Mouse (Mus musculus) hindbrain, embryonic 12.5 days (tissue): ENCODE results near the gene Aebp1. TPM values are rescaled to one million over a fixed set of nuclear protein-coding genes. Genes with fewer than 3 reads are reported as not detected.
"Not testable (repeated sequence)": the region's sequence is repeated elsewhere in the genome, so short reads cannot be mapped to it uniquely, and the experiment has no call there.

Source experiments
- ATAC-seq: fragments of 200-750 bp; cut with Nextera tagmentation; 2 replicates; pipeline ENCODE4 v1.8.0; 2017; ENCODE audit warnings: moderate TSS enrichment; ENCODE audit not compliant: low FRiP score
- H3K27ac ChIP-seq: fragments of 300-500 bp; sonication (generic); 2 replicates; pipeline ENCODE4 v1.5.1; 2016; ENCODE audit warnings: mild to moderate bottlenecking
- H3K27me3 ChIP-seq: fragments of 300-500 bp; sonication (generic); 2 replicates; pipeline ENCODE4 v1.6.1; 2016; ENCODE audit warnings: mild to moderate bottlenecking
- H3K36me3 ChIP-seq: fragments of 300-500 bp; sonication (generic); 2 replicates; pipeline ENCODE4 v1.6.1; 2016; ENCODE audit warnings: mild to moderate bottlenecking
- H3K4me1 ChIP-seq: fragments of 300-500 bp; sonication (generic); 2 replicates; pipeline ENCODE4 v1.6.1; 2016
- H3K4me2 ChIP-seq: fragments of 300-500 bp; sonication (generic); replicated peaks from 2 replicates; pipeline ENCODE4 v1.6.1; 2016; ENCODE audit warnings: mild to moderate bottlenecking
- H3K4me3 ChIP-seq: fragments of 300-500 bp; sonication (generic); 2 replicates; pipeline ENCODE4 v1.5.1; 2016; ENCODE audit warnings: mild to moderate bottlenecking
- H3K9ac ChIP-seq: fragments of 300-500 bp; sonication (generic); 2 replicates; pipeline ENCODE4 v1.6.1; 2016; ENCODE audit warnings: mild to moderate bottlenecking, moderate library complexity
- H3K9me3 ChIP-seq: fragments of 300-500 bp; sonication (generic); replicated peaks from 2 replicates; pipeline ENCODE4 v1.6.1; 2016; ENCODE audit warnings: mild to moderate bottlenecking
- WGBS: fragments of 180-500 bp; shearing (Covaris S2); methylation state at CpG from one replicate; pipeline ENCODE4 v1.1.7; 2016; 5-methylcytosine and 5-hydroxymethylcytosine counted together
- polyA plus RNA-seq: library from polyadenylated mRNA; unstranded; fragments of >200 nt; fragmentation: Nextera tagmentation; extraction: Ambion mirVana; gene quantifications from 2 replicates; pipeline ENCODE4 v1.2.1, GENCODE M21; 2016

Gene Aebp1
- polyA plus RNA-seq, 1 experiment from 2014 or later = 41.4 TPM

DNA sequence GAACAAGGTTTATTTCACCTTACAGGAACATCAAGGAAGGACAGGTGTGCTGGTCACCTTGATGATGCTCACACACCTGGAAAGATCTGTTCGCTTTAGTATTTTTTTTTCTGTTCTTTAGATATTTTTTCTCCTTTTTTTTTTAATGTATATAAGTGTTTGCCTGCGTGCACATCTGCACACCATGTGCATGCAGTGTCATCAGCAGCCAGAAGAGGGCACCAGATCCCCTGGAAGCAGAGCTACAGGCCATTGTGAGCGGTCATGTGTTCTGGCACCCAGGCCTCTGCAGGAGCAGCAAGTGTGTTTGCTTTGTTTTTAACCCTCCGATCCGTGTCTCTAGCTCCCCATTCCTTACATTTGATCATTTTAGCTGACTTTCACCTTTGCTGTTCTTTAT lies 18.2 kb downstream of the Aebp1 start:
- no peak overlapping the region for H3K4me2 ChIP-seq
- H3K9me3 ChIP-seq = no peaks in the 10 kb centered on the region
- WGBS = 50% methylated on average over 5 of the region's 5 CpGs
- peaks cover 6% of the 10 kb centered on the region; the same call in 1 of the 2 replicates for H3K36me3 ChIP-seq
- peaks cover 15% of the 10 kb centered on the region for H3K4me1 ChIP-seq
- no peak overlapping the region for H3K9ac ChIP-seq
- no peak overlapping the region for H3K27ac ChIP-seq
- no peak for ATAC-seq
- H3K27me3 ChIP-seq = no peaks in the 10 kb centered on the region
- no peak overlapping the region for H3K4me3 ChIP-seq

DNA sequence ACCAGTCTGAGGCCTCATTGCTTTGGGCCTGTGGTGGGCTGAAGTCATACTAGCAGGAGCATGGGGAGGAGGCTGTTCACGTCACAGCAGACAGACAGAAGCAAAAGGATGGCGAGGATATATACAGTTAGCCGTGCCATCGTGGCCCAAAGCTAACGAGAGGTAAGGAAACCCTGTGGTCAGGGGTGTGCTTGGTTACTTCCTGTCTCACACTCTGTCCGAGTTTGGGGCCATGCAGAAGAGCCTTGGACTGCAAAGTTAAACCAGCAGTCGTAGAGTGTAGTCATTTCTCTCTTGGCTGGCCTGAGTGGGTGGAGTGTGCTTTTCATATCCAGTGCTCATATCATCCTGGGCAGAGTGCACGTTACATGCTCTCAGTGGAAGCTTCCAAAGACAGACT lies 20.8 kb downstream of the Aebp1 start:
- Histone ChIP-seq H3K4me1 (peaks cover 18% of the 10 kb centered on the region), H3K4me2 (no peak overlapping the region), H3K4me3 (no peak overlapping the region), H3K36me3 (no peaks in the 10 kb centered on the region), H3K9me3 (no peaks in the 10 kb centered on the region), H3K27ac (no peak overlapping the region), H3K9ac (no peak overlapping the region), H3K27me3 (no peaks in the 10 kb centered on the region)
- 82% methylated on average over 8 of the region's 8 CpGs for WGBS
- ATAC-seq = no peak

DNA sequence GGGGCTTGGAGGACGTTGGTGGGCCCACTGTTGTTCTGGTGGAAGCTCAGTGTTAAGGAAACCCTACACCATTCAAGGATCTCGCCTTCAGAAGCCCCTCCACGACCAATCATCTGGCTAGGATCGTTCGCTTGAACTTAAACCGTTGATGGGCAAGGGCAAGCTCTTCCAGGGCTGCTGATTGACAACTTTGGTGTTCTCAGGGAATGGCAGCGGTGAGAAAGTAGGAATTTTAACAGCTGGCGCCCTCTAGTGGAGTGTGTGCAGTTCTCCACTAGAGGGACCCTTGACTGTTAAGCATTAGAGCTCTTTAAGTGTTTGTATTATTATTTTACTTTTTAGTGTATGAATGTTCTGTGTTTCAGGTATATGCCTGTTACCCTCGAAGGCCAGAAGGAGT lies 24.4 kb downstream of the Aebp1 start:
- H3K27me3 ChIP-seq = no peaks in the 10 kb centered on the region
- 17% methylated on average over 9 of the region's 9 CpGs for WGBS
- ATAC-seq = no peak
- H3K9ac ChIP-seq = no peak overlapping the region
- no peaks in the 10 kb centered on the region for H3K9me3 ChIP-seq
- H3K4me2 ChIP-seq = no peak overlapping the region
- H3K4me1 ChIP-seq = peaks cover 20% of the 10 kb centered on the region
- H3K27ac ChIP-seq = no peak overlapping the region
- H3K36me3 ChIP-seq = no peaks in the 10 kb centered on the region
- no peak overlapping the region for H3K4me3 ChIP-seq

DNA sequence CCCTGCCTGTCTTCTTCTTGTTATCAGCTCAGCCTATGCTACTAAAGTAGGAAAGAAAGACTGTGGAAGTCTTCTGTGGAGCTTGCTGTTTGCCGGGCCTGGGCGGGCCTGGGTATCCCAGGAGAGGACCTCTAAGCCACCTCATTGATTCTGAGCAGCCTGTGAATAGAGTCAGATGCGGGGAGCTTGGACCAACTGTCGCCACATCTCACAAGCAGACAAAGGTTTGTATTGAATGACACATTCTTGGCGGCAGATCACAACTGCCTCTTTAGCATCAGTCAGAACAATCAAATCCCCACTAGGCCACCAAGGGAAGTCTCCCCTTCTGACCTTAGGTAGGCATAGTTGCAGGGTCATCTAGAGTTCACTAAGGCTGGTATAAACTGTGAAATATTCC lies 25.5 kb downstream of the Aebp1 start:
- Histone ChIP-seq H3K4me2 (no peak overlapping the region), H3K27me3 (no peaks in the 10 kb centered on the region), H3K9me3 (no peaks in the 10 kb centered on the region), H3K9ac (no peak overlapping the region), H3K27ac (peak overlapping the region; percentile 57), H3K4me1 (peaks cover 30% of the 10 kb centered on the region), H3K4me3 (no peak overlapping the region), H3K36me3 (no peaks in the 10 kb centered on the region)
- peak; percentile 38; the same call in 1 of the 2 replicates for ATAC-seq
- 11% methylated on average over 5 of the region's 5 CpGs for WGBS

DNA sequence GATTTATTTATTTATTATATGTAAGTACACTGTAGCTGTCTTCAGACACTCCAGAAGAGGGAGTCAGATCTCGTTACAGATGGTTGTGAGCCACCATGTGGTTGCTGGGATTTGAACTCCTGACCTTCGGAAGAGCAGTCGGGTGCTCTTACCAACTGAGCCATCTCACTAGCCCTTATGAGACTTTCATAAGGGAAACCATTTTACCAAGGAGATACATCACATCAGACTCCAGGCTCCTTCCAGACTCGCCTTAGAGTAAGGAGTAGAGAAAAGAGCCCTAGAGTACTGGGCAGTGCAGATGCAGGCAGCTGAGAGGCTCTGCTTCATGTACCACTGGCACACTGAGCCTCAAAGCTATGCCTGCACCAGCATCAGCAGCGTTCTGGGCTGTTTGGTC lies 26.8 kb downstream of the Aebp1 start:
- ATAC-seq, H3K36me3 ChIP-seq, H3K27me3 ChIP-seq, H3K4me2 ChIP-seq, H3K9ac ChIP-seq, H3K27ac ChIP-seq, H3K4me3 ChIP-seq, H3K9me3 ChIP-seq: not testable (repeated sequence)
- WGBS = 70% methylated on average over 5 of the region's 5 CpGs
- peaks cover 39% of the 10 kb centered on the region for H3K4me1 ChIP-seq

DNA sequence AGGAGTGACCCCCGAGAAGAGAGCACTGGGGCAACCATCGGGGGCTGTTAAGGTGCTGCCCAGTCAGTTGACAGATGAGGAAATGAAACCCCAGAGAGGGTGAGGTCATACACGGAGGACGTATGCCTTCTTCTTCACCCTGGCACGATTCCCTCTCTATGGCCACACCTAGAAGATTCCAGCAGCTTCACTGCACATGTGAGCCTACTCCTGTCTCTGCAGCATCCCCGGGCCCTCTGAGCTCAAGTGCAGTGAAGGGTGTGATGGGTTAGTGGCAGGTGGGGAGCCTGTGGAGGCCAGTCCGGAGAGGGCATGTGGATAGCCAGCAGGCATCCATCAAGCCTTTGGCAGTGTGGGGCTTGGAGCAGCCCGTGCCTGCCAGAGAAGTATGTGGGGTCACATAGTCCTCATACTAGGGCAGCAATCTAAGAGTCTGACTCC lies 30.4 kb downstream of the Aebp1 start:
- H3K4me2 ChIP-seq = no peak overlapping the region
- no peak overlapping the region for H3K4me3 ChIP-seq
- no peak overlapping the region for H3K9ac ChIP-seq
- no peaks in the 10 kb centered on the region for H3K9me3 ChIP-seq
- peaks cover 33% of the 10 kb centered on the region for H3K4me1 ChIP-seq
- no peaks in the 10 kb centered on the region for H3K36me3 ChIP-seq
- no peak for ATAC-seq
- H3K27me3 ChIP-seq = peaks cover 9% of the 10 kb centered on the region
- 44% methylated on average over 8 of the region's 8 CpGs for WGBS
- H3K27ac ChIP-seq = 0 out of 2 replicates have a peak overlapping the region, but pooled peaks have one; percentile 25

DNA sequence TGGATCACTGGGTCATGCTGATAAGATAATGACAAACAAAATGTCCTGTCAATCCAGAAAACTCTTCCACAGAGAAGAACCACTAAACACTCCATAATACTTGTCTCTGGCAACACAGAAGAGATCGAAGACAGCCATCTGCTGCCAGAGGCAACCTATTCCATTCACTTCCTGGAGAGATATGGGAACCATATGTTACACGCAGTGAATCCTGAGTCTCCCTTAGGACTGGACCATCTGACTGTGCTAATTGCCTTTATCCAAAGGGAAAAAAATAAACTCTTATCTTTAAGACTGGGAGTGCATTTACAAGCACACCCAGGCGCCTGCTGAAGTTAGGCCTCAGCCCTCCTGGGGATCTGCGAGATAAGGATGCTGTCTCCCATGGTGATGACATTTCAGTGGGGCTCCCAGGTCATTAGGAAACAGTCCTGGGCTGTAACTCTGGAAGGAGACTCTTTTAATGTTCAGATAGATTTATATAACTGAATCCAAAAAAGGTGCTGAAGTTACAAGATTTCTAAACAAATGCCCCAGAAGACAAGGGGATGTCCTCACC lies 31.1 kb downstream of the Aebp1 start:
- 0 out of 2 replicates have a peak, but pooled peaks have one; percentile 14 for ATAC-seq
- Histone ChIP-seq H3K36me3 (no peaks in the 10 kb centered on the region), H3K9me3 (no peaks in the 10 kb centered on the region), H3K4me3 (no peak overlapping the region), H3K4me2 (no peak overlapping the region), H3K27me3 (peaks cover 15% of the 10 kb centered on the region), H3K27ac (peak overlapping the region; percentile 25; the same call in 1 of the 2 replicates), H3K9ac (no peak overlapping the region), H3K4me1 (peaks cover 34% of the 10 kb centered on the region)
- 36% methylated on average over 4 of the region's 4 CpGs for WGBS

DNA sequence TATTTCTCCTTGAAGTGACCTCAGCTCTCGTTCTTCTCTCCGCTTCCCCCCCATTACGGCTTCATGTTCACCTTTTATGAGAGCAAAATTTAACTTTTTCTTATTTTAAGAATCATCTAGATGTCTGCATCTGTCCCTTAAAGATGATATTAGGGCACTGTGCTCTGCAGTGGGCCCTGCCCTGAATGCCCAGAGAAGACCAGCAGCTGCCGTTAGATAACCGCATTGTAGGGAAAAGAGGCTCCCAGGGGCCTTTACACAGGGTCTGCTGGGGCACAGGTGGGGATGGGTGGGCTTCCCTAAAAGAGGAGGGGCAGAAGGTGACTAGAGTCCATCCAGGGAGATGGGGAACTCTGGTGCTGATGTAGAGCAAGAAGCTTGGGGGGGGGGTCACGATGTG lies 32.1 kb downstream of the Aebp1 start:
- Histone ChIP-seq H3K27me3 (peaks cover 21% of the 10 kb centered on the region), H3K9ac (no peak overlapping the region), H3K4me1 (peaks cover 34% of the 10 kb centered on the region), H3K4me3 (no peak overlapping the region), H3K4me2 (no peak overlapping the region), H3K27ac (no peak overlapping the region), H3K36me3 (no peaks in the 10 kb centered on the region), H3K9me3 (no peaks in the 10 kb centered on the region)
- 62% methylated on average over 6 of the region's 6 CpGs for WGBS
- ATAC-seq = no peak

DNA sequence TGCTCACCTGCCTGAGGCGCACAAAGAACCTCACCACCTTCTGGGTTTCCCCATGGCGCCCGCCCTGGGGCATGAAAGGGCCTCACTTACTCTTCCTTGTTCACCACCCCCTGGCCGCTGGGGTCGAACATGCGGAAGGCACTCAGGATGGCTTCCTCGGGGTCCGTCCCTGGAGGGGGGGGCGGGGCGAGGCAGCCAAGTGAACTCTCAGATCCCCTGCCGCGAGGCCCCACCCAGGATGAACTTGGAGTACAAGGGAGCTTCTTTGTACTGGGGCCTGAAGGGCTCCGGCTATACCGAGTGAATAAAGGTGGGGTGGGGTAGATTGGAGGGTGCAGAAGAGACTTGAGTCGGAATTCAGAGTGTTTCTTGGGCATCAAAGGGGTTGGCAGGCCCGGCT lies 35.5 kb downstream of the Aebp1 start:
- no peak for ATAC-seq
- 15% methylated on average over 16 of the region's 16 CpGs for WGBS
- H3K9ac ChIP-seq = no peak overlapping the region
- no peak overlapping the region for H3K4me3 ChIP-seq
- no peak overlapping the region for H3K4me2 ChIP-seq
- no peaks in the 10 kb centered on the region for H3K36me3 ChIP-seq
- H3K27me3 ChIP-seq = peaks cover 30% of the 10 kb centered on the region
- peaks cover 37% of the 10 kb centered on the region for H3K4me1 ChIP-seq
- H3K9me3 ChIP-seq = no peaks in the 10 kb centered on the region
- no peak overlapping the region for H3K27ac ChIP-seq

DNA sequence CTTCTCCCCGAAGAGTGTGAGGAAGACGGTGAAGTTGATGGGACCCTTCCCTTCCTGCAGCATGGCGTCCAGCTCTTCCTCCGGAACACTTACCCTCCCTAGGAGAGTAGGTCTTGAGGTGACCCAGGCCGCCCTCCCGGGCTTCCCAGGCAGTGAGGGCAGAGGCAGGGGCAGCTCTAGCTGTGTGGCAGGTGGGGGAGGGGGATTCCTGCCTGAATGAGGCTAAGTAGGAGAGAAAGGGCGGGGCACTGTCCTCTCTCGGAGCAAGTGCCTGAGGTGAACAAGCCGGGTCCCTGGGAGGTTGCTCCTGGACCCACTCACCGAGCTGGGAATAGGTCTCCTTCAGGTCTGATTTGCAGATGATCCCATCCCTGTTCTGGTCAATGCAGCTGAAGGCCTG lies 36.1 kb downstream of the Aebp1 start:
- ATAC-seq = no peak
- WGBS = 10% methylated on average over 10 of the region's 10 CpGs
- no peaks in the 10 kb centered on the region for H3K36me3 ChIP-seq
- H3K27ac ChIP-seq = no peak overlapping the region
- H3K4me3 ChIP-seq = no peak overlapping the region
- no peak overlapping the region for H3K9ac ChIP-seq
- no peak overlapping the region for H3K4me2 ChIP-seq
- no peaks in the 10 kb centered on the region for H3K9me3 ChIP-seq
- H3K4me1 ChIP-seq = peaks cover 37% of the 10 kb centered on the region
- H3K27me3 ChIP-seq = peaks cover 34% of the 10 kb centered on the region

DNA sequence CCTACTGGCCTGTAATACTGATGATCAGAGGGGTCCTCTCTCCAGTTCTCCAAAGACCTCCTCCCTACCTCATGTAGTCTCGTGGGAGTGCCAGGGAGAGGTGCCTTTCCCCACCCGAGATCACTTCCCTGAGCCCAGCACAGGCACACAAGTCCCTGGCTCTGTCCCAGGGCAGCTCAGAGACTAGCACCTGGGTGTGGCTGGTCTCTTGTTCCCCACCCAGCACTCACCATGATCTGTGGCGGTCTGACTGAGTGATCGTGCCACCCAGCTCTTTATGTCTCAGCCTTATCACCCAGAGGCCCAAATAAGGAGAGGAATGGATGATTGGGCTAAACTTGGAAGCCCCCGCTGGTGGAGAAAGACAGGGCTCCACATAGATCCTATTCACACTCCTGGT lies 36.8 kb downstream of the Aebp1 start, which contains the start of gene Myl7:
TSS of gene Myl7 (minus strand) at position 252 of the 400 bp plus-strand sequence.
- 70% methylated on average over 5 of the region's 5 CpGs for WGBS
- no peak within 1 kb of the TSS for H3K4me2 ChIP-seq
- H3K9ac ChIP-seq = no peak within 1 kb of the TSS
- no peak for ATAC-seq
- no peak within 1 kb of the TSS for H3K4me3 ChIP-seq
- H3K36me3 ChIP-seq = no peaks in the 10 kb centered on the region
- H3K27ac ChIP-seq = no peak within 1 kb of the TSS
- no peaks in the 10 kb centered on the region for H3K9me3 ChIP-seq
- peaks cover 38% of the 10 kb centered on the region for H3K4me1 ChIP-seq
- H3K27me3 ChIP-seq = peaks cover 36% of the 10 kb centered on the region

DNA sequence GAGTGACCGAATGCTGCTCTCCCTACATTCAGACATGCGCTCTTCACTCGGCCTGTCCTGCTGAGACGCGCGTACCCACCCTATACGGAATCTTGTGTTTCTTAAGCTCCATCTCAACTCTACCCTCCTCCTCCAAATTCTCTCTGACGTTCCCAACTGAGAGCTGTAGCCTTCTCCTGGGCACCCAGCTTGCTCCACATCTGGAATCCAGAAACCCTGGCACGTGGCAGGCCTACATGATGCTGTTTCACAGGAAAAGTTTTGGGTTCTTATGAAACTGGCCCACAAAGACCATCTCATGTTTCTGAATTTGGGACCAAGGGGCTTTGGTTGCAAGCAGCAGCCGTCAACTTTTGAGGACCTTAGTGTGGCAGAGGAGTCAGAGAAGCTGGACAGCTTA lies 37.5 kb downstream of the Aebp1 start:
- no peak for ATAC-seq
- WGBS = 91% methylated on average over 10 of the region's 10 CpGs

DNA sequence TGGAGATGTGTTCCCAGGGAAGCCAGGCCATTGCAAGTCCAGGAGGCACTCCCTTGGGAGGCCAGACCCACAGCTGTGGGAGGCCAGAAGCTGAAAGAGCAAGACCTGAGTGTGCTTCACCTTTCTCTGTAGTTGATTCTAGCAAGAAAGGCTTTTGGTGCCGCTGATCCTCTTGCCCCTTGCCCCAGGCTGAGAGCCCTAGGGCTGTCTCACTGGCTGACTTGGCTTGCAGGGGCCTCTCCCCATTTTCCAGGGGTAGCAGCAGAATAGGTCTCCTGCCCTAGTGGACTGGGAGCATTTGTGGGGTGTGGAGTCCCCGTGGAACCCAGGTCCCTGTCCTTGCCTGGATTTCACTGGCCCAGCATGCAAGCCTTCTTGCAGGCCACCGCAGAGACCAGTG lies 39.6 kb downstream of the Aebp1 start:
- peak overlapping the region; percentile 58 for H3K9ac ChIP-seq
- peak overlapping the region; percentile 75 for H3K27ac ChIP-seq
- peak overlapping the region; percentile 73 for H3K4me2 ChIP-seq
- no peaks in the 10 kb centered on the region for H3K36me3 ChIP-seq
- peaks cover 36% of the 10 kb centered on the region for H3K4me1 ChIP-seq
- H3K27me3 ChIP-seq = peaks cover 32% of the 10 kb centered on the region
- 22% methylated on average over 3 of the region's 3 CpGs for WGBS
- H3K9me3 ChIP-seq = no peaks in the 10 kb centered on the region
- peak overlapping the region; percentile 38 for H3K4me3 ChIP-seq
- no peak for ATAC-seq

More for the DNA sequence above, 37.5 kb downstream of the Aebp1 start:
- Histone ChIP-seq H3K4me2 (no peak overlapping the region), H3K9ac (no peak overlapping the region), H3K4me3 (no peak overlapping the region), H3K36me3 (no peaks in the 10 kb centered on the region), H3K4me1 (peaks cover 38% of the 10 kb centered on the region), H3K27me3 (peaks cover 36% of the 10 kb centered on the region), H3K9me3 (no peaks in the 10 kb centered on the region), H3K27ac (no peak overlapping the region)
